Mouse (Mus musculus) lung, postnatal 10 days (tissue): Measurements from ENCODE around the gene Sel1l2.

Source experiments
- DNase-seq: peaks from one replicate; pipeline ENCODE4 v3.0.0; 2021

Gene Sel1l2

GRCm38 (mm10) chr2:140389525-140389924, at the start of gene Sel1l2:
Sel1l2 (minus strand) TSS chr2:140389706.
- no peak for DNase-seq

GRCm38 (mm10) chr2:140439081-140439480, 49.6 kb upstream of the Sel1l2 start:
- no peak for DNase-seq

- peak; percentile 31 for DNase-seq
Observed at GRCm38 (mm10) chr2:140427283-140427682, 37.8 kb upstream of the Sel1l2 start.

- DNase-seq = no peak
Observed at GRCm38 (mm10) chr2:140425844-140426243, 36.3 kb upstream of the Sel1l2 start.

GRCm38 (mm10) chr2:140395744-140396231, 6.3 kb upstream of the Sel1l2 start:
- DNase-seq = peak; percentile 16

GRCm38 (mm10) chr2:140395179-140395578, 5.7 kb upstream of the Sel1l2 start, which contains the start of gene Macrod2:
Macrod2 (plus strand) TSS chr2:140395309.
- peak; percentile 99 for DNase-seq

- no peak for DNase-seq
Observed at GRCm38 (mm10) chr2:140364804-140365203, 24.7 kb downstream of the Sel1l2 start.

- no peak for DNase-seq
Observed at GRCm38 (mm10) chr2:140359905-140360304, 29.6 kb downstream of the Sel1l2 start.

- no peak for DNase-seq
Observed at GRCm38 (mm10) chr2:140342394-140342793, 47.1 kb downstream of the Sel1l2 start.

GRCm38 (mm10) chr2:140330508-140331306, 58.8 kb downstream of the Sel1l2 start:
- no peak for DNase-seq

- no peak for DNase-seq
Observed at GRCm38 (mm10) chr2:140302976-140303708, 86.4 kb downstream of the Sel1l2 start.

GRCm38 (mm10) chr2:140297155-140297554, 92.4 kb downstream of the Sel1l2 start:
- DNase-seq = no peak

GRCm38 (mm10) chr2:140293820-140294219, 95.7 kb downstream of the Sel1l2 start:
- DNase-seq = no peak

- no peak for DNase-seq
Observed at GRCm38 (mm10) chr2:140280808-140281207, 108.7 kb downstream of the Sel1l2 start.

- no peak for DNase-seq
Observed at GRCm38 (mm10) chr2:140255595-140256141, 133.8 kb downstream of the Sel1l2 start.

- no peak for DNase-seq
Observed at GRCm38 (mm10) chr2:140254256-140254655, 135.2 kb downstream of the Sel1l2 start.

GRCm38 (mm10) chr2:140243105-140243504, 146.4 kb downstream of the Sel1l2 start:
- no peak for DNase-seq

GRCm38 (mm10) chr2:140242398-140242797, 147.1 kb downstream of the Sel1l2 start:
- DNase-seq = no peak

- DNase-seq = peak; percentile 2
Observed at GRCm38 (mm10) chr2:140237245-140237644, 152.3 kb downstream of the Sel1l2 start.

- no peak for DNase-seq
Observed at GRCm38 (mm10) chr2:140230295-140230694, 159.2 kb downstream of the Sel1l2 start.

GRCm38 (mm10) chr2:140220325-140220724, 169.2 kb downstream of the Sel1l2 start:
- DNase-seq = no peak

GRCm38 (mm10) chr2:140215965-140216364, 173.5 kb downstream of the Sel1l2 start:
- no peak for DNase-seq

- no peak for DNase-seq
Observed at GRCm38 (mm10) chr2:140215415-140215814, 174.1 kb downstream of the Sel1l2 start.
